Mouse (Mus musculus) ES-Bruce4 (cell line): Measurements from ENCODE around the gene Cpe. TPM values are rescaled to one million over a fixed set of nuclear protein-coding genes. Genes with fewer than 3 reads are reported as not detected.

Source experiments
- H3K27ac ChIP-seq: 2 replicates; pipeline ENCODE4 v1.5.1; 2012; ENCODE audit warnings: low read length, inconsistent platforms; ENCODE audit not compliant: insufficient read depth
- H3K27me3 ChIP-seq: 2 replicates; pipeline ENCODE4 v1.6.1; 2012; ENCODE audit warnings: mild to moderate bottlenecking, low read length, inconsistent platforms; ENCODE audit not compliant: control insufficient read depth, poor library complexity, insufficient read depth, severe bottlenecking
- H3K36me3 ChIP-seq: 2 replicates; pipeline ENCODE4 v1.6.1; 2012; ENCODE audit warnings: inconsistent platforms, mild to moderate bottlenecking, low read length, moderate library complexity; ENCODE audit not compliant: control insufficient read depth, poor library complexity, insufficient read depth, severe bottlenecking
- H3K4me1 ChIP-seq: one replicate; pipeline ENCODE4 v1.8.1; 2011; ENCODE audit warnings: low read length; ENCODE audit not compliant: control insufficient read depth, insufficient read depth
- H3K4me3 ChIP-seq: 2 replicates; pipeline ENCODE4 v1.5.1; 2011; ENCODE audit warnings: low read depth, mild to moderate bottlenecking, low read length
- H3K9ac ChIP-seq: 2 replicates; pipeline ENCODE4 v1.6.1; 2012; ENCODE audit warnings: low read depth, mild to moderate bottlenecking, inconsistent platforms; ENCODE audit not compliant: poor library complexity, severe bottlenecking
- H3K9me3 ChIP-seq: replicated peaks from 2 replicates; pipeline ENCODE4 v1.6.1; 2012; ENCODE audit warnings: mild to moderate bottlenecking, low read length, inconsistent platforms; ENCODE audit not compliant: control insufficient read depth, poor library complexity, insufficient read depth, severe bottlenecking
- CTCF ChIP-seq: IDR thresholded peaks from one replicate; pipeline ENCODE4 v1.8.1; 2011; ENCODE audit warnings: low read depth, low read length
- EP300 ChIP-seq: IDR thresholded peaks from 2 replicates; pipeline ENCODE4 v1.6.1; 2011; ENCODE audit warnings: low read depth, low read length; ENCODE audit not compliant: insufficient read depth
- POLR2A ChIP-seq: IDR thresholded peaks from one replicate; pipeline ENCODE4 v1.8.1; 2011; ENCODE audit warnings: low read length; ENCODE audit not compliant: insufficient read depth
- polyA plus RNA-seq: library from polyadenylated mRNA; stranded (reverse); fragments of >200 nt; gene quantifications from 2 replicates; pipeline ENCODE4 v1.2.4, GENCODE M21; 2011; ENCODE audit warnings: low read depth; ENCODE audit not compliant: missing spikeins, insufficient read depth, insufficient read length

Cpe gene
- polyA plus RNA-seq, 1 experiment = 24.7 TPM

DNA sequence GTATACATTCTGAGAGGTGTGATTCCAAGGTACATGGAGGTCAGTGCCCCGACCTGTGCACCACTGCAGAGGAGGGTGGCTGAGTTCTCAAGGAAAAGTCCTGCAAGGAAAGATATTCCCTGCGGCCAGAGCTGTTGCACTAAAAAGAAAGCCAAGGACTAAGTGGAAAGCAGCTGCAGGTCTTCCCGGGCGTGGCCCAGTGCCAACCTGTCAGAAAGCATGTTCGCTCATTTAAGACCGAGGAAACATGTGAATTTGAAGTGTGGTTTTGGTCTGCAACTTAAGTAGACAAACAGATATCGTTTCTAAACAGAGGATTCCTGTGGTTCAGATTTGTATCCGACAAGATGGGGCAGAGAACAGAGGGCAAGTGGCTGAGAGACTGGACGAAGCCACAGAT is 117.9 kb downstream of the Cpe start:
- no peaks in the 10 kb centered on the region for H3K9me3 ChIP-seq

DNA sequence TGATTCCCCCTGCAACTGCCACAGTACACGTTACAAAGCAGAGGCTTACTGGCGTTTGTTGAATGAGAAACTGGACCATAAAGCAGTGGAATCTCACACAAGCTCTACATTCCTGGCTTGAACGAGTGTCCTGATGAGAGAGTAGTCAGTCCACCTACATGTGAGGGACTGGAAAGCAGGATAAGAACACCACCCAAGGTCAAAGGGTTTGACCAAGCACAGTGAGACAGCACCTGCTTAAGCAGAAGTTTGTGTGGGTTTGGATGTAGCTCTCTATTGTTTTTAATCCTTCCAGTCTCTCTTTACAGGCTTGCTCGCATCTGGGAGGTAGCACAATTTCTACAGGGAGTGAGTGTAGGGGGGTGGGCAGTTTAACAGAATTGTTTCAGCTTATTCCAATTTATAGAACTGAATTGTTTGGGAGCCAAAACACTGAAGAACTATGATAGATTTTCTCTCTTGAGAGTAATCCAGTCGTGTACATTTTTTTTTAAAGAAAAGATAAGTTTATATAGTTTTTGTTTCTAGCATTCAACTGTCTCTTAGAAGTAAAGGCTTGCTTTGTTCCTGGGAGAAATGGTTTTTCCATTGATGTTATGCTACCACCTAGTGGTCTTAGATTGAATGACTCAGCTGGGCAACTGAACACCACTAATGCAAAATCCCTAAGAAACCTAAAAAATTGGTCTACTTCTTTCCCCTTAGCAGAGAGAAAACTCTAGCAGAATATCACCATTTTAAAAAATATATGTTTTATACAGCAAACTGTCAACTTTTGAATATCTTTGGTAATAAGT is 144.6 kb downstream of the Cpe start:
- peak; percentile 15 for TF ChIP-seq CTCF
- TF ChIP-seq POLR2A = no peak
- TF ChIP-seq EP300 = no peak
- Histone ChIP-seq H3K4me3 (no peak overlapping the region), H3K9me3 (no peaks in the 10 kb centered on the region; the same call in 1 of the 2 replicates), H3K27ac (no peak overlapping the region), H3K9ac (no peak overlapping the region), H3K27me3 (peaks cover 2% of the 10 kb centered on the region; the same call in 1 of the 2 replicates), H3K4me1 (no peaks in the 10 kb centered on the region), H3K36me3 (no peaks in the 10 kb centered on the region)

More for the DNA sequence above, 117.9 kb downstream of the Cpe start:
- H3K27ac ChIP-seq = no peak overlapping the region
- peaks cover 1% of the 10 kb centered on the region; the same call in 1 of the 2 replicates for H3K27me3 ChIP-seq
- no peak for TF ChIP-seq CTCF
- no peak for TF ChIP-seq POLR2A
- no peak for TF ChIP-seq EP300
- H3K36me3 ChIP-seq = no peaks in the 10 kb centered on the region
- no peak overlapping the region for H3K9ac ChIP-seq
- no peaks in the 10 kb centered on the region for H3K4me1 ChIP-seq
- no peak overlapping the region for H3K4me3 ChIP-seq

DNA sequence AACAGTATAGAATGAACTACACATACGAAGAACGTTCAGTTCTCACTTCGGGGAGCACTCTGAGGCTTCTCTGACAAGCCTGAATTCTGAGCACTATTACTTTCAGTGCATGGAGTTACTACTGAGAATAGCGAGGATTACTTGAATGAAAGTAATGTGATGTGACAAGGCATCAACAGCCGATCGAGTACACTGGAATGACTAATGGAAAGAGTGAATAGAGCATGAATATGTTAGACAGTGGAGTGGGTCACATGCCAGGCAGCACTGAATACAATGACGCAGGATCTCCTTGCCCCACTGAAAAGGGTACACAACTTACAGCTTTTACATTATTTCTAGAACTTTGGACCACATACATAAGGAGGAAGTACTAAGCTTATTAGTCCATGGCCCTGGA is 149.4 kb downstream of the Cpe start:
- no peaks in the 10 kb centered on the region for H3K27me3 ChIP-seq
- TF ChIP-seq POLR2A (no peak), CTCF (no peak), EP300 (no peak)
- no peaks in the 10 kb centered on the region for H3K36me3 ChIP-seq

More for the DNA sequence above, 149.4 kb downstream of the Cpe start:
- H3K9me3 ChIP-seq = peaks cover 5% of the 10 kb centered on the region; the same call in 1 of the 2 replicates
- no peaks in the 10 kb centered on the region for H3K4me1 ChIP-seq
- H3K9ac ChIP-seq = no peak overlapping the region
- H3K27ac ChIP-seq = no peak overlapping the region
- H3K4me3 ChIP-seq = no peak overlapping the region

Other genes with a start within 250 kb of the Cpe start
- 175 and 182 TPM in 2 replicates for gene Msmo1, start 40.7 kb upstream of the Cpe start, polyA plus RNA-seq
- gene Klhl2, start 157.0 kb upstream of the Cpe start, polyA plus RNA-seq = 25.8 and 25.9 TPM in 2 replicates